Mouse (Mus musculus) midbrain, postnatal 0 days (tissue): Measurements from ENCODE around the gene Vmn2r52. TPM values are rescaled to one million over a fixed set of nuclear protein-coding genes. Genes with fewer than 3 reads are reported as not detected.
"Not testable (repeated sequence)": the region's sequence is repeated elsewhere in the genome, so short reads cannot be mapped to it uniquely, and the experiment has no call there.

Source experiments
- ATAC-seq: fragments of 200-750 bp; cut with Nextera tagmentation; 2 replicates; pipeline ENCODE4 v1.8.0; 2017; ENCODE audit warnings: moderate number of reproducible peaks, mild to moderate bottlenecking, moderate TSS enrichment, moderate library complexity; ENCODE audit not compliant: low FRiP score
- DNase-seq: peaks from one replicate; pipeline ENCODE4 v3.0.0-alpha.2; 2015; ENCODE audit warnings: low spot score
- H3K27ac ChIP-seq: fragments of 300-500 bp; sonication (generic); 2 replicates; pipeline ENCODE4 v1.5.1; 2014; ENCODE audit warnings: low read depth, mild to moderate bottlenecking, low read length, mixed read lengths
- H3K27me3 ChIP-seq: fragments of 300-500 bp; sonication (generic); 2 replicates; pipeline ENCODE4 v1.6.1; 2014; ENCODE audit warnings: low read length, control low read depth, mixed read lengths; ENCODE audit not compliant: insufficient read depth
- H3K36me3 ChIP-seq: fragments of 300-500 bp; sonication (generic); 2 replicates; pipeline ENCODE4 v1.6.1; 2014; ENCODE audit warnings: low read length, control low read depth, mixed read lengths; ENCODE audit not compliant: insufficient read depth
- H3K4me1 ChIP-seq: fragments of 300-500 bp; sonication (generic); 2 replicates; pipeline ENCODE4 v1.6.1; 2014; ENCODE audit warnings: mild to moderate bottlenecking, control low read depth, antibody characterized with exemption, low read length, mixed read lengths; ENCODE audit not compliant: insufficient read depth
- H3K4me2 ChIP-seq: fragments of 300-500 bp; sonication (generic); 2 replicates; pipeline ENCODE4 v1.6.1; 2014; ENCODE audit warnings: low read depth, mild to moderate bottlenecking, low read length, mixed read lengths; ENCODE audit not compliant: poor library complexity, severe bottlenecking
- H3K4me3 ChIP-seq: fragments of 300-500 bp; sonication (generic); 2 replicates; pipeline ENCODE4 v1.5.1; 2014; ENCODE audit warnings: low read depth, mild to moderate bottlenecking, low read length, moderate library complexity
- H3K9ac ChIP-seq: fragments of 300-500 bp; sonication (generic); replicated peaks from 2 replicates; pipeline ENCODE4 v1.6.1; 2014; ENCODE audit warnings: mild to moderate bottlenecking, low read length, moderate library complexity, mixed read lengths; ENCODE audit not compliant: poor library complexity, severe bottlenecking
- H3K9me3 ChIP-seq: fragments of 300-500 bp; sonication (generic); 2 replicates; pipeline ENCODE4 v1.6.1; 2016; ENCODE audit warnings: low read length, control low read depth
- CTCF ChIP-seq: IDR thresholded peaks from 2 replicates; pipeline ENCODE4 v1.5.1; 2016; ENCODE audit warnings: antibody characterized with exemption, mild to moderate bottlenecking
- whole genome bisulfite sequencing: fragments of 180-500 bp; shearing (Covaris S2); extraction: QIAGEN DNeasy Blood & Tissue Kit; methylation state at CpG from one replicate; pipeline ENCODE4 v1.1.7; 2014; 5-methylcytosine and 5-hydroxymethylcytosine counted together
- polyA plus RNA-seq: library from polyadenylated mRNA; unstranded; fragments of >200 nt; fragmentation: Nextera tagmentation; extraction: Ambion mirVana; gene quantifications from 2 replicates; pipeline ENCODE4 v1.2.1, GENCODE M21; 2015
- total RNA-seq: library from RNA; depleted of rRNA; stranded (reverse); fragments of >200 nt; gene quantifications from 2 replicates; pipeline ENCODE4 v1.2.3, GENCODE M21; 2014; rRNA removed

Gene Vmn2r52
- not detected in 2 replicates for total RNA-seq
- polyA plus RNA-seq: not detected in 2 replicates

DNA sequence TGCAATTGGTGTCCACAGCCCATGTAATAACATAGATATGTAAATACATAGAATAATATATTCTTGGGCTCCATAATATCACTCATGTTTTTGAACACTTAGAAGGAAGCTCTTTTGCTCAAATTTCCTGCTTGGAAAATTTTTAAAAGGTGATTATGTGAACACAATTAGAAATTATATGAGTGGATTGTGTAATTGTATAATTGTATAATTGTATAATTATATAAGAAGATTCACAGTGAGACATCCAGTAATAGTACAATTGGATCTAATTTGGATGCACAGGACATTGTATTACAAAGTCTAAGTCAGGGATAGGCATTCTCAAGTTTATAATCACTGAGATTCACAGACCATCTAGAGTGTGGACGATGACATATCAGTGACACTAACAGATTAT is at the start of gene Vmn2r52:
Gene Vmn2r52 (minus strand): TSS at position 101 of the 400 bp plus-strand sequence.
- ATAC-seq (no peak), DNase-seq (no peak)
- Histone ChIP-seq H3K4me1 (no peaks in the 10 kb centered on the region), H3K36me3 (no peaks in the 10 kb centered on the region), H3K9ac (no peak within 1 kb of the TSS), H3K4me3 (no peak within 1 kb of the TSS), H3K4me2 (no peak within 1 kb of the TSS), H3K27ac (no peak within 1 kb of the TSS), H3K9me3 (no peaks in the 10 kb centered on the region), H3K27me3 (no peaks in the 10 kb centered on the region)
- no peak for TF ChIP-seq CTCF
- 80% methylated on average over 1 of the region's 1 CpGs for WGBS

DNA sequence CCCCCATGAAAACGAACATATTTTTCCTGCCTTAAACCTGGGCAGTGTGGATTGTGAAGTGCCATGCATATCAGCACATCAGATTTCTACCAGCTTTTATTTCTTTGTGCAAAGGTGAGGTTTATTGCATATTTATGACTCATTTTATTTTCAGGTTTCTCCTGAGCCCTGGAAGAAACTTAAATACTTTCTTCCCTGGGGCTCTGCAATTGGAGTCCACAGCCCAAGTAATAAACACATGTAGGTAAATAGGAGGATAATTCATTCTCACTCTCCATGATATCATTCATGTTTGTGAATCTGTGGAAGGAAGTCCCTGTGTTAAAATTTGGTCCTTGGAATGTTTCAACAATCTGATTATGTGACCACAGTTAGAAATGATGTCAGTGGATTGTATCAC is 70.7 kb downstream of the Vmn2r52 start, which contains the start of gene Vmn2r51:
Gene Vmn2r51 (minus strand): TSS at position 101 of the 400 bp plus-strand sequence.
- H3K9ac ChIP-seq, H3K36me3 ChIP-seq, ATAC-seq, H3K4me1 ChIP-seq, DNase-seq, H3K4me3 ChIP-seq, H3K27ac ChIP-seq, H3K4me2 ChIP-seq, H3K27me3 ChIP-seq, H3K9me3 ChIP-seq: not testable (repeated sequence)
- whole genome bisulfite sequencing: 43% methylated on average over 1 of the region's 1 CpGs

Other genes with a start within 250 kb of the Vmn2r52 start
- gene Vmn2r48, start 223.0 kb downstream of the Vmn2r52 start, total RNA-seq: not detected in 2 replicates
- gene Vmn2r48, start 223.0 kb downstream of the Vmn2r52 start, polyA plus RNA-seq: not detected in 2 replicates
- not detected in 2 replicates for gene Vmn2r49, start 184.3 kb downstream of the Vmn2r52 start, total RNA-seq
- not detected in 2 replicates for gene Vmn2r49, start 184.3 kb downstream of the Vmn2r52 start, polyA plus RNA-seq
- gene Vmn2r50, start 123.3 kb downstream of the Vmn2r52 start, total RNA-seq: not detected in 2 replicates
- not detected in 2 replicates for gene Vmn2r50, start 123.3 kb downstream of the Vmn2r52 start, polyA plus RNA-seq
- not detected in 2 replicates for gene Vmn2r51, start 70.8 kb downstream of the Vmn2r52 start, total RNA-seq
- gene Vmn2r51, start 70.8 kb downstream of the Vmn2r52 start, polyA plus RNA-seq: not detected in 2 replicates
- gene Vmn1r66, start 101.4 kb upstream of the Vmn2r52 start, total RNA-seq: not detected in 2 replicates
- not detected in 2 replicates for gene Vmn1r66, start 101.4 kb upstream of the Vmn2r52 start, polyA plus RNA-seq